Mouse (Mus musculus): Measurements from ENCODE around the gene Ebf1.

DNA sequence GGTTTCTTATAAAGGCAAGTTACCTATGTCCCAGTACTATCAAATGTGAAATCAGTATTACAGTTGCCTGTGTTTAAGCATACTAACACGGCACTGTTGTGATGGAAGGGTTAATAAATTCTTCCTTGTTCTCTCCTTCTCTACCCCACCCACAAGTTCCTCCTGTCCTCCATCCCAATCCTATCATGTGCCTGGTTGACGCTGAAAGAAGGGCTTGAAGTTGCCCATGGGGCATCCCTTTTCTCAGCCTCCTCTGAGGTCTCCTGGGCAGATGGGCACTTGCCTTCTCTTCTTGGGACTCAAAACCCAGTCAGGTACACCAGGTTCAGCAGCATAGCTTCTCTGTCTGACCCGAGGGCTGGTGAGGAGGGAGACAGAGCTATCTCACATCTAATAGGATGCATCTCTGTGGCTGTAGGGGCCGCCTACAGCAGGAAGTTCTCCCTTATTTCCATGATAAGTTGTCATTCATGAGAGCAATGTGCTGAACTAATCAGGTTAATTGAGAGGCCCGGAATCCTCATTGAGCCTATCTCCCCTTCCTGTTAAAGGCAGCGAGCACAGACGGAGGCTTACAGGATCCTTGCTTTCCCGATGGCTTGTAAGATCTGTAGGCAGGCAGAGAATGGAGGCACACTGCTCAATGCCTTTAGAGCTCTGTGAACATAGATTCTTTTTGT, 37.4 kb downstream of the Ebf1 start:
- no peak for TF ChIP-seq EP300 (optimal IDR thresholded peaks at IDR 0.05)
- no peak for TF ChIP-seq CTCF (IDR thresholded peaks at IDR 0.05; ENCODE audit: low read depth)

Data from stomach, postnatal 0 days (tissue).